Mouse (Mus musculus) olfactory bulb, adult 2 months (tissue): ENCODE measurements around the gene Nr2f2. TPM values are rescaled to one million over a fixed set of nuclear protein-coding genes. Genes with fewer than 3 reads are reported as not detected.
A peak's percentile ranks its signal among the peaks of the same experiment; 100 is the strongest.

Source experiments
- H3K27ac ChIP-seq: fragments of 200-500 bp; 2 replicates; pipeline ENCODE4 v1.5.1; 2012; ENCODE audit warnings: low read depth, low read length; ENCODE audit not compliant: insufficient read depth
- H3K4me1 ChIP-seq: fragments of 200-500 bp; 2 replicates; pipeline ENCODE4 v1.6.1; 2012; ENCODE audit warnings: low read length; ENCODE audit not compliant: control insufficient read depth, insufficient read depth
- H3K4me3 ChIP-seq: fragments of 200-500 bp; 2 replicates; pipeline ENCODE4 v1.5.1; 2012; ENCODE audit warnings: mild to moderate bottlenecking, low read depth, low read length, moderate library complexity; ENCODE audit not compliant: insufficient read depth
- CTCF ChIP-seq: fragments of 200-500 bp; IDR thresholded peaks from 2 replicates; pipeline ENCODE4 v1.5.1; 2012; ENCODE audit warnings: low read depth, mild to moderate bottlenecking, low read length, moderate library complexity; ENCODE audit not compliant: insufficient read depth
- POLR2A ChIP-seq: fragments of 200-500 bp; IDR thresholded peaks from 2 replicates; pipeline ENCODE4 v1.6.1; 2012; ENCODE audit warnings: mild to moderate bottlenecking, low read depth, low read length, moderate library complexity; ENCODE audit not compliant: insufficient read depth
- WGBS: fragments of 180-500 bp; shearing (Covaris S2); methylation state at CpG from one replicate; pipeline ENCODE4 v1.1.7; 2018; 5-methylcytosine and 5-hydroxymethylcytosine counted together
- polyA plus RNA-seq: library from polyadenylated mRNA; stranded (reverse); fragments of >200 nt; gene quantifications from 2 replicates; pipeline ENCODE4 v1.2.4, GENCODE M21; 2012; ENCODE audit warnings: low replicate concordance; ENCODE audit not compliant: missing spikeins, insufficient read depth, insufficient read length

Gene Nr2f2
- polyA plus RNA-seq, 1 experiment = not detected

GRCm38 (mm10) chr7:70405466-70405865 is 38.9 kb upstream of the Nr2f2 start:
- WGBS = 78% methylated on average over 2 of the region's 2 CpGs
- H3K4me3 ChIP-seq = no peak overlapping the region

GRCm38 (mm10) chr7:70382828-70383227 is 16.3 kb upstream of the Nr2f2 start:
- WGBS = 93% methylated on average over 4 of the region's 4 CpGs
- TF ChIP-seq POLR2A (no peak), CTCF (no peak)
- no peak overlapping the region for H3K27ac ChIP-seq
- no peaks in the 10 kb centered on the region for H3K4me1 ChIP-seq
- no peak overlapping the region for H3K4me3 ChIP-seq

More at GRCm38 (mm10) chr7:70405466-70405865, 38.9 kb upstream of the Nr2f2 start:
- no peaks in the 10 kb centered on the region for H3K4me1 ChIP-seq
- no peak overlapping the region for H3K27ac ChIP-seq
- TF ChIP-seq POLR2A = no peak
- no peak for TF ChIP-seq CTCF

DNA sequence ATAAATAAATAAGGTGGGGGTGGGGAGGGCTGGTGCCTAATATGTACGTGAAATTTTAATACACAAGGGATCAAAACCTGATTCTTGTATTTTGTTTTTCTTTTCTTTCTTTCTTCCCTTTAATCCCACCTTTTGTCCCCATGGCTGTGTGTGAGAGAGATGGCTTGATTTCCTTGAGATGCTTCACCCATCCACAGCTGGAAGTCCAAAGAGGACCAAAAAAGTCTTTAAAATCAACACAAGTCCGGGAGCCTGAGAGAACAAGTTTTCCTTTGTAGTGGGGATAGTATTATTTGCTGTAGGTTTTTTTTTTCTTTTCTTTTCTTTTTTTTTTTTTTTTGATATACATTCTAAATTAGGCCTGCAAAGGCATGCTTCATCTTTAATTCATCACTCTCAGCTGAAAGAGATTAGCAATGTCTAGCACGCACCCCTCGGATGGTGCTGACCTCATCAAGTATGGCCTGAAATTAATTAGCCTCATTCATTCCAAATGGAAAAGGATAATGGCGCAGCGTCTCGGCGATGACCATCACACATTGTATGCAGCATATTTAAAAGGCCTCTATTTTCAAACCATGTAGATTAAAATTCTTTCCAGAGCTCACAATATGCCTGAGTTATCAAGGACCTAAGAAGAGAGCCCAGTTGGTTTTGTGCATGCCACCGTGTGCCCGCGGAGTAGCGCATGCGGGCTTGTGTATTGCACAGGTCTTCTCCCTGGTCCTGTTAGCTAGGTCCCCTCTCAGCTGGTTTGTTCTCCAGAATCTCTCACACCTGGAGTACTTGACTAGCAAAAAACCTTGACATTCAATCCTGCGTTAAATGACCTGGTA is 15.1 kb upstream of the Nr2f2 start:
- WGBS = 46% methylated on average over 14 of the region's 14 CpGs
- Histone ChIP-seq H3K4me1 (no peaks in the 10 kb centered on the region), H3K4me3 (no peak overlapping the region), H3K27ac (no peak overlapping the region)
- no peak for TF ChIP-seq CTCF
- no peak for TF ChIP-seq POLR2A

GRCm38 (mm10) chr7:70380943-70381342 is 14.4 kb upstream of the Nr2f2 start:
- Histone ChIP-seq H3K27ac (no peak overlapping the region), H3K4me1 (no peaks in the 10 kb centered on the region), H3K4me3 (no peak overlapping the region)
- WGBS = 76% methylated on average over 3 of the region's 3 CpGs
- TF ChIP-seq CTCF (no peak), POLR2A (no peak)

DNA sequence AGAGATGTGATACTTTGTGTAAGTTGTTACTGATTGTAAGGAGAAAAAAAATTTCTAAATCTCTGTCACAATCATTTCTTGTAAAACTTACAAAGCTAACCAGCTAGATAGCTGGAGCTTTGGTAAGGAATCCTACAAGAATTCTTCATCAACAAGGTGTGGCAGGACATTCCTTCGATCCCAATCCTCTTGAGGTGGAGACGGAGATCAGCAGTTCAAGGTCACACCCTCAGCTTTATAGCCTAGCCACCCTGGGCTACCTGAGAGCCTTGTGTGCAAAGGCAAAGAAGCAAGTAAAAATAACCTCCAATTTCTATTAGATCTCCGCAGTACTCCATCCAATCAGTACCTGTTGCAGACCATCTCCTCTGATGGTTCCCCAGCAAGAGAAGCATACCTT is 13.7 kb upstream of the Nr2f2 start:
- Histone ChIP-seq H3K27ac (no peak overlapping the region), H3K4me3 (no peak overlapping the region), H3K4me1 (no peaks in the 10 kb centered on the region)
- WGBS = 98% methylated on average over 3 of the region's 3 CpGs
- TF ChIP-seq POLR2A (no peak), CTCF (no peak)

DNA sequence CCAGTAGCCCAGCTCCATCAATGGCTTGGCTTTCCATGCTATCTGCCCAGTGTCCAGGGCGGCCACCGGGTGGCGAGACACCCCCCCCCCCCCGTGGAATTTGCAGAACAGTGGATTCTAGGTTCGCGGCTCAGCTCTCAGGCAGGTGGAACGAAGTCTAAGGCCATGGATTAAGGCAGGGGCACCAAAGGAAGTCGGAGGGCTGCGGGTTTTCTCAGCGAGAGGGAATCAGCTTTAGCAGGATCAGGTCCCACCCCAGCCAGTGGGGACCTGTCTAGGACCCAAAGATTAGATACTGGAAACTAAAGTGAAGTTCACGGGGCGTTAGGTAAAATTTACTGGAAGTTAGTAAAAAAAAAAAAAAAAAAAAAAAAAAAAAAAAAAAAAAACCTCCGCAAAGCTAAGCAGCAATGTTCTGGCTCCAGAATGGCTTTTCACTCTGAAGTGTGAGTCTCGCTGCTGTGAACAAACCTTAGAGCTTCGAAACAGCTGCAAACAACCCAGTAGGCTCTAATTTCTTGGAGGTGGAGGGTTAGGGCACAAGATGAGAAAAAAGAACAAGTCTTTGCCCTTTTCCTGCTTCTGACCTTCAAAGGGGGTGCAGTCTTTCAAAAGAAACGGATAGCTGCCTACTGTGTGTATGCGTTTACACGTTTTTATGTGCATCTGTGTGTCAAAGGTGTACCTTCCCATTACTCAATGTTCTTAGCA is 4.2 kb upstream of the Nr2f2 start:
- TF ChIP-seq POLR2A (no peak), CTCF (no peak)
- H3K4me1 ChIP-seq = peaks cover 2% of the 10 kb centered on the region; the same call in 1 of the 2 replicates
- no peak overlapping the region for H3K4me3 ChIP-seq
- WGBS = 5% methylated on average over 18 of the region's 18 CpGs
- peak overlapping the region; percentile 48; the same call in 1 of the 2 replicates for H3K27ac ChIP-seq

DNA sequence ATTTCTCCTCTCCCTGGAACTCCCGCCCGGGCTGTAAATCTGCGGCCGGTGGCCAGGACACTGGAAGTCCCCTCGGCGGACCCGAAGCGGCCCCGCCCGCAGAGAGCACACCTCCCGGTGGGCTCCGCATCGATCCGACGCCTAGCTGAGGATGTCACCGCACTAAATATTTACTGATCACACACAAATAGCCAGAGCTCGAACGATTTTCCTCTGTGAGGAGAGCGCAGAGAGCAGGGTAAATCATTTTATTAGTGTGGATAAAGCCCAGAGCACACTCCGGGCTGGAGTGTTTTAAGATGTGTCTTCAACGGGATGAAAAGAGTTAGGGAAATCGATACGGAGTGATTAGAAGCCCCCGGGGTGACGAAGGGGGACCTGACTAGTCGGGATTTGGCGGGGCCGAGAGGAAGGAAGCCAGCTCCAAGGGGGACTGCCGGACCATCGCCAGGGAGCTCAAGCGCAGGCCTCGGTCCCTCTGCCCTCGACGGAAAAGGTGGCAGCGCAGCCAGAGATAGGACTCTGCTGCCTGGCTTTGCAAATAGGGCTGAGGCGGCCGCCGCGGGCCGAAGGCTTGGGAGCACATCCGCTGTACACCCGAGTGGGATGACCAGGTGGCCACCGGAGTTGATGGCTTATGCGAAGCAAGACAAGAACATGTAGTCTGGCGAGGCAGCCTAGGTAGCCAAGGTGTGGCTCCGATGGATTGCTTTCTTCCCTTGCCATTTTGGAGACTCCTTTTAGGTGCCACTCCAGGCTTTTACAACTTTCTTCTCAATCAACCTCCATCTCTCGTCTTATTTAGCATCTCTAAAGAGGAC is 3.4 kb upstream of the Nr2f2 start:
- peaks cover 2% of the 10 kb centered on the region; the same call in 1 of the 2 replicates for H3K4me1 ChIP-seq
- no peak for TF ChIP-seq POLR2A
- TF ChIP-seq CTCF = no peak
- H3K4me3 ChIP-seq = peak overlapping the region; percentile 10; the same call in 1 of the 2 replicates
- peak overlapping the region; percentile 48; the same call in 1 of the 2 replicates for H3K27ac ChIP-seq
- 3% methylated on average over 47 of the region's 47 CpGs for WGBS

DNA sequence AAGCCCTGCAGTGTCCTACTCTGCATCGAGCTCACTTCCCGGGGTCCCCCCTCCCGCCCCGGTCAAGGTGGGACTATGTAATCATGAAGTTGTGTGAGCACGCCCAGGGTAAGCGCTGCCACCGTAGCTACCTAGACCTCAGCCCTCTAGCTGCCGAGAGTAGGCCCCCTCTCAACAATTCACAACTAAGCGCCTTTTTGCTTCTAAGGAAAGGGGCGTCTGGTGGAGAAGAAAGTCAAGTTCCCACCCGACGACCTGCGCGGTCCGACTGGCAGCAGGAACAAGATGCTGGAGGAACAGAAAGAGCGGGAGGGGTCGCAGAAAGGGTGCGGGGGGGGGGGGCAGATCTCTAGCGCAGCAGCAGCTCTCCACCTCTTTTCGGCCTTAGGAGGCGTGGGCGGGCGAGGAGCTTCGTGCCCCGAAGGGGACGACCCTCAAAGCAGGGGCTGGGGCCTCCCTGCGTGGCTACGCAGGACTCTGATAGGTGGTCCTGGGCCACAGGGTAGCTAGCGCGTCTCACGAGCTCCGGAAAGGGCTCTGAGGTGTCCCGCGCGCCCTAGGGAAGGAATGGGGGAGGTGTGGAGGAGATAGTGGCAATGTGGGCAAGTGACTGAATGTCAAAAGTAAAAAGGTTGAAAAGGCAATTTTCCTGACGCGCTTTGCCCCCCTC is 2.7 kb upstream of the Nr2f2 start:
- peak overlapping the region; percentile 32; the same call in 1 of the 2 replicates for H3K27ac ChIP-seq
- H3K4me3 ChIP-seq = no peak overlapping the region
- WGBS = 2% methylated on average over 37 of the region's 37 CpGs
- TF ChIP-seq CTCF (no peak), POLR2A (no peak)
- peaks cover 2% of the 10 kb centered on the region; the same call in 1 of the 2 replicates for H3K4me1 ChIP-seq
